Mouse (Mus musculus) ES-E14 (cell line): ENCODE data around the gene Bpi.

Experiments
- CHD2 ChIP-seq: IDR thresholded peaks from 2 replicates; pipeline ENCODE4 v1.6.1; 2014; ENCODE audit warnings: mild to moderate bottlenecking, low read depth, low read length, inconsistent platforms
- HCFC1 ChIP-seq: IDR thresholded peaks from 2 replicates; pipeline ENCODE4 v1.6.1; 2012; ENCODE audit warnings: low read length, inconsistent platforms, borderline replicate concordance; ENCODE audit not compliant: insufficient read depth
- MAFK ChIP-seq: IDR thresholded peaks from 2 replicates; pipeline ENCODE4 v1.6.1; 2014; ENCODE audit warnings: mild to moderate bottlenecking, low read depth, low read length, inconsistent platforms; ENCODE audit not compliant: insufficient read depth
- ZC3H11A ChIP-seq: IDR thresholded peaks from 2 replicates; pipeline ENCODE4 v1.6.1; 2012; ENCODE audit warnings: low read depth, mild to moderate bottlenecking, inconsistent platforms, low read length, borderline replicate concordance
- ZNF384 ChIP-seq: IDR thresholded peaks from 2 replicates; pipeline ENCODE4 v1.6.1; 2012; ENCODE audit warnings: low read depth, low read length, inconsistent platforms

DNA sequence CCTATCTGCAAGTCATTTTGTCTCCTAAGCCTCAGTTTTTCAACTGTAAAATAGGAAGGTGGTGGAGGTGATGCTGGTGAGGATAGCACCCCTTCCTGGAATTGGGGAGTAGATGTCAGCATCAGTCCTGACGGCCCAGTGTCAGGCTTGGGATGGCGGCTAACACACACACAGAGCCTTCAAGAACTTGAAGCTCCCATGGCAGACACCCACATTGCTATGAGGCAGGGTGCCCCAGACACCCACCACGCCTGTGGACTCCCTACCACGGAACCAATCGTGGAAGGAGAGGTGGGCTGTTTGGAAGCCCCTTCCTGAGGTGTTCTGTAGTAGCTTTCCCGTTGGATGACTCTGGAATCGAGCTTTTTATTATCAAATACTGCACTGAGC is 28.4 kb upstream of the Bpi start:
- no peak for TF ChIP-seq ZC3H11A
- no peak for TF ChIP-seq MAFK
- no peak for TF ChIP-seq HCFC1
- no peak for TF ChIP-seq CHD2
- TF ChIP-seq ZNF384, result no peak
